Mouse (Mus musculus) spleen, embryonic (tissue): ENCODE measurements around the gene Mrap.

Experiments used
- CTCF ChIA-PET: fragments of 350-600 bp; sonication (Branson Sonifier 250); formaldehyde crosslinking; loops from one replicate; lab custom pipeline; 2022; lab: Charles Lee

Gene Mrap

GRCm38 (mm10) chr16:90753386-90753941, 15.5 kb downstream of the Mrap start:
- CTCF ChIA-PET, result no interaction called here

- CTCF ChIA-PET, result no interaction called here
These were observed 21.3 kb downstream of the Mrap start for GRCm38 (mm10) chr16:90759335-90759734.

DNA sequence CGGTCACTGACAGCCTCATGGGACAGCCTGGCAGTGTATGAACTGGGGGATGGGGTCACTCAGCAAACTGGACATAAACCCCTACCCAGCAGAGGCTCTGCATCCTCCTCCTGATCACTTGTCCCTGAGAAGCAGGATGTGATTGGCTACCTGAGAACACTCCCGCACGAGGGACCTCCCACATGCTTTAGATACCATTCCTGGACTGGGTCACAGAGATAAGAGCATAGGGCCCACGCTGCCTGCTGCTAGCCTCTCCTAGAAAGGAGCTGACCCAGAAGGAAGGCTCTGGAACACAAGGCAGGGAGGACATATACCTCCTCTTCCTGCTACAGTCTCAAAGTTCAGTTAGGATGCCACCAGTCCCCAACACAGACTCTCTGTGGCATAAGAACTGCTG, 22.5 kb downstream of the Mrap start:
- CTCF ChIA-PET, result no interaction called here

DNA sequence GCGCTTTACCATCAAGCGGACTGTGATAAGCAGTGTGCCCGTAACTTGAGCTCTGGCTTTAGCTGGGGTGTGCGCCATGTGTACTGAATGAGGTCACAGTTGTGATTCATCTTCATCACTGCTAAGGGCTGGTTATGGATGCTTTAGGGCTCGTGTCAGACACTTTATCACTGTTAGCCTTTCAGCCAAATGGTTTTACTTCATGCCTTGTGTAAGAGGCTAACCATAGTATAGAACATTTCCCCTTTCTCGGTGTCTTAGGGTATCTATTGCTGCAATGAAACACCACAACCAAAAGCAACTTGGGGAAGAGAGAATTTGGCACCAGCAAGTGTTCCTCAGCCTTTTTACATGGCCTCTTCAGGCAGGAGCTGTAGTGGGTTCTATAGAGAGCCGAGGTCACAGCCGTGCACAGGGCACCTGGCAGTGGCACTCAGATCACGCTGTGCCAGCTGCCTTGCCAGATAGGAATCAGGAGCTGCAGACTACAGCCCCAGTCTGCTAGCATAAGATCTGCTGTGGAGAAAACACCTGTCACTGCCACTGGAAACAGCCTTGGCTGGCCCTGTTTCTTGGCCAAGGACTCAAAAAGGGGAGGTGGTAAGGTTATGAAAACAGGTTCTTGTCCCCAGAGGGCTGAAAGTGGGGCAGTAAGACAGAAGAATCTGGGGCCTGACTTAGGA, 27.3 kb downstream of the Mrap start:
- CTCF ChIA-PET, result no interaction called here

DNA sequence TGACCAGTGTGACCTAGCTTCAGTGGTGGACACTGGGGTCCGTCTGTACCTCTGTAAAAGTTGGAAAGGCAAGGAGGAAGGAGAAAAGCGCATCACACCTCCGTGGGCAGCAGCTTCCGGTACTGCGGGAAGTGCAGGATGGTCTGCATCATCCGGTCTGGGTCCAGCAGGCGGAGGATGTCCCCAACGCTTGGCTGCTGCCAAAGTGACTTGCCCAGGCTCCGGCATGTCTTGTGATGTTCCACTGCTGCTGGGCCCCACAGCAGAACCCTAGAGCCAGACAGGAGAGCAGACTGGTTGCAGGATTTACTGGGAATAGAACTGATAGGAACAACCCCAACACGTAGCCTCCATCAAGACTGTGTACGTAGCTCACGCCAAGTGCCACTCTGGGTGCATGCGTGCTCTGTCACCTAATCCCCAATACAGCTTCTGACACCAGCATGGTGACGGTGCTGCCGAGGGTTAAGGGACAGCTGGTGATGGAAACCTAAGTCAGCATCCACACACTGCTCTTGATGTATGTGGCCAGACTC, 29.0 kb downstream of the Mrap start:
- CTCF ChIA-PET, result no interaction called here

- CTCF ChIA-PET, result no interaction called here
These were observed 36.2 kb downstream of the Mrap start for GRCm38 (mm10) chr16:90774216-90774615.

DNA sequence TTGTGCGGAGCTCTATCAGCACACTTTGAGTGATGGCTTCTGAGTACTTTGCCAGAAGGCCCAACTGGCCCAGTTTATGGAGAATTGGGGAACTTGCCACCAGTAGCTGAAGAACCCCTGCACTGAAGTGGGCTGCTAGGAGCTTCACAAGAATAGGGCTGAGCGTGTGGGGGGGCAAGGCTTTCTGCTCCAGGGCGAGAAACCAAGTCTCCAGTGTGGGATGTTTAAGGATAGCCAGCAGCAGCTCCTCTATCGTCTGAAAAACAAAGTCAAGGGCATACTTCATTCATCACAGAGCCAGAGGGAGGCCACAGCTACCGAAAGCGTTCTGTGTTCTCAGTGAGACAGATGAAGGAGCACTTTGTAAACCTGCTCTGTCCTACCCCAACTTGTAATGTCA, 36.6 kb downstream of the Mrap start:
- CTCF ChIA-PET, result no interaction called here

- CTCF ChIA-PET, result no interaction called here
These were observed 38.0 kb downstream of the Mrap start for GRCm38 (mm10) chr16:90775946-90776520.

- CTCF ChIA-PET, result interaction anchor here (0.5 kb wide), 1 partner anchor 93 kb away, joined by 3 read pairs; no protein-coding TSS in a partner anchor
These were observed 41.8 kb downstream of the Mrap start for GRCm38 (mm10) chr16:90779783-90780182.

DNA sequence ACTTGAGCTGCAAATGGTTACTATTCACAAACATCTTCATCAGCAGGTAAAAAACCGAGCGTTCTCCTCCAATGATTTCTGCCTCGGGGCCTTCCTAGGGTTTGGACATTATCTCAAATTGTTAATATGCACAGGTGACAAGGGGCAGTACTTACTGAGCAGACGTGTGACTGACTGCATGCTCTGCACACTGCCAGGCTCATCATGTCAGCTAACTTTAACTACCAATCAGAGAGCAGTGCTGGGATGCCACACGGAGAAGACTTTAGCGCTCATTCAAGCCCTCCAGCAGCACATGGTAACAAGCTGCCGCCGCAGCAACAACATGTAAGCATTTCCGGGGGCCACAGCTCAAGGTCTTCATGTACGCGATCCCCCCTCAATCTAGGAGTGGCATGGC, 45.3 kb downstream of the Mrap start:
- CTCF ChIA-PET, result no interaction called here

DNA sequence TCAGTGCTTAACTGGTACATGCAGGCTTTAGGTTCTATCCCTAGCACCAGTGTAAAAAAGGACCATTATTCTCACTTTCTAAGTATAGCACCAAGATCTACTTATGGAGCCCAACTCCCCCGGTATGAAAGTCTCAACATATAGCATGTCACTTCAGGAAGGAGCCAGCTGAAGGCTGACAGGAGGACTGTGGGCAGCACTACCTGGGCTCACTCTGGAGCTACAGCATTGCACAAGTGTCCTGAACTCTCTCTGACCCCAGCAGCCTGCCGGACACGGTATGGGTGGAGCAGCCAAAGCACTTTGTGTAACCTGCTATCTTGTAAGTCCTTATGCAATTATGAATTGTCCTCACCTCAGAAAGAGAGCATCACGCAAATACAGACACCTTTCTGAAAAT, 47.2 kb downstream of the Mrap start:
- CTCF ChIA-PET, result no interaction called here

GRCm38 (mm10) chr16:90788580-90788979, 50.6 kb downstream of the Mrap start:
- CTCF ChIA-PET, result no interaction called here

GRCm38 (mm10) chr16:90790946-90791345, 52.9 kb downstream of the Mrap start:
- CTCF ChIA-PET, result no interaction called here

- CTCF ChIA-PET, result no interaction called here
These were observed 54.1 kb downstream of the Mrap start for GRCm38 (mm10) chr16:90792066-90792465.

- CTCF ChIA-PET, result no interaction called here
These were observed 54.5 kb downstream of the Mrap start for GRCm38 (mm10) chr16:90792500-90792899.

GRCm38 (mm10) chr16:90794708-90795107, 56.7 kb downstream of the Mrap start:
- CTCF ChIA-PET, result no interaction called here

DNA sequence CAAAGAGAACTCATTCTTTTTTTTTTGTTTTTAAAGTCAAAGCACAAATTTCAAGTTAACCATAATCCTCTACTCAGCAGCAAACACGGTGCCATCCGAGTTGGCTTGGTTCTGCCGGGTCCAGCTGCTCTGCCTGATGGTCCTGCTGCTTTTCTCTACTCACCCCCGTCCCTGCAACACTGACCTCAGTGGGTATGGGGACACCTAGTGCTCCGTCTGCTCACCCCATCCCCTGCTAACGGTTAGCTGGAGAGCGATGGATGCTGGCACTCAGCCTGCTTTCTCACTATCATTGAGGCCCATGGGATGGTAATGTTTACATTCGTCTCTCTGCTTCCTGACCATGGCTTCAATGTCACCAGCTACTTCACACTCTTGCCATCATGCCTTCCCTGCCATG, 60.4 kb downstream of the Mrap start:
- CTCF ChIA-PET, result no interaction called here

DNA sequence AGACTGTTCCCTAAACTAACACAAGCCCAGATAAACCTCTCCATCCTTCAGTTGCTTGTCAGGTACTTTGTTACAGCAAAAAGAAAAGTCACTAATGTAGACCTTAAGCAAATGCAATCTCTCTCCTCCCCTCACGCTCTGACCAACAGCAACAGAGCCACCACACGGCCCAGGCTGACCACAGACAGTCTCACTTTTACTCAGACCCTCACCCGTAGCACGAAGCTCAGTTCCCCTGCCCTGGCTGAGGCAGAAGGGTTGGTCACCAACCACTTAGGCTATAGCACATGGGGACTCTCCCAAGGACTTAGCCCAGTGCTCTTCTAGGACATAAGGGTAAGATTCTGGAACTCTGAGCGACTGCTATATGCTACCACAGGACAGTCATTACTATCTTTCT, 60.8 kb downstream of the Mrap start:
- CTCF ChIA-PET, result interaction anchor here (0.7 kb wide), 1 partner anchor 449 kb away, joined by 4 read pairs; no protein-coding TSS in a partner anchor
